Mouse (Mus musculus): ENCODE measurements around the gene Gng4. TPM values are rescaled to one million over a fixed set of nuclear protein-coding genes. Genes with fewer than 3 reads are reported as not detected.
A peak's percentile ranks its signal among the peaks of the same experiment; 100 is the strongest.

Gng4 gene
- polyA plus RNA-seq, 1 experiment: 1.4 TPM

GRCm38 (mm10) chr13:13845021-13845420 lies 61.2 kb downstream of the Gng4 start:
- TF ChIP-seq POLR2A (IDR thresholded peaks at IDR 0.05; ENCODE audit: low read depth, low read length) (no peak), CTCF (conservative IDR thresholded peaks at IDR 0.05; ENCODE audit: insufficient read depth, insufficient read length, low read depth, low read length) (no peak)
- WGBS: 54% methylated on average over 4 of the region's 4 CpGs
- DNase-seq: no peak
- H3K27ac ChIP-seq (ENCODE audit: insufficient read depth, low read depth, low read length): no peak overlapping the region
- H3K27me3 ChIP-seq (replicated peaks; ENCODE audit: control insufficient read depth, insufficient read depth, low read length): no peaks in the 10 kb centered on the region
- H3K4me3 ChIP-seq (ENCODE audit: insufficient read depth, low read depth, low read length): no peak overlapping the region
- H3K4me1 ChIP-seq (ENCODE audit: control insufficient read depth, insufficient read depth, low read length): no peaks in the 10 kb centered on the region
- H3K36me3 ChIP-seq (ENCODE audit: control insufficient read depth, insufficient read depth, low read length): no peaks in the 10 kb centered on the region

GRCm38 (mm10) chr13:13847075-13847599 lies 63.3 kb downstream of the Gng4 start:
- WGBS: 78% methylated on average over 3 of the region's 3 CpGs
- no peak overlapping the region for H3K4me3 ChIP-seq (ENCODE audit: insufficient read depth, low read depth, low read length)
- DNase-seq: no peak
- H3K27me3 ChIP-seq (replicated peaks; ENCODE audit: control insufficient read depth, insufficient read depth, low read length): no peaks in the 10 kb centered on the region
- TF ChIP-seq POLR2A (IDR thresholded peaks at IDR 0.05; ENCODE audit: low read depth, low read length) (no peak), CTCF (conservative IDR thresholded peaks at IDR 0.05; ENCODE audit: insufficient read depth, insufficient read length, low read depth, low read length) (no peak)
- H3K27ac ChIP-seq (ENCODE audit: insufficient read depth, low read depth, low read length): no peak overlapping the region
- no peaks in the 10 kb centered on the region for H3K4me1 ChIP-seq (ENCODE audit: control insufficient read depth, insufficient read depth, low read length)
- no peaks in the 10 kb centered on the region for H3K36me3 ChIP-seq (ENCODE audit: control insufficient read depth, insufficient read depth, low read length)

- H3K4me3 ChIP-seq (ENCODE audit: insufficient read depth, low read depth, low read length): no peak overlapping the region
- H3K36me3 ChIP-seq (ENCODE audit: control insufficient read depth, insufficient read depth, low read length): no peaks in the 10 kb centered on the region
- TF ChIP-seq POLR2A (IDR thresholded peaks at IDR 0.05; ENCODE audit: low read depth, low read length): no peak
- no peaks in the 10 kb centered on the region for H3K27me3 ChIP-seq (replicated peaks; ENCODE audit: control insufficient read depth, insufficient read depth, low read length)
- H3K4me1 ChIP-seq (ENCODE audit: control insufficient read depth, insufficient read depth, low read length): no peaks in the 10 kb centered on the region
- 58% methylated on average over 4 of the region's 4 CpGs for WGBS
- H3K27ac ChIP-seq (ENCODE audit: insufficient read depth, low read depth, low read length): no peak overlapping the region
- DNase-seq: no peak
Observed at GRCm38 (mm10) chr13:13857190-13857589, 73.3 kb downstream of the Gng4 start.

- H3K4me1 ChIP-seq (ENCODE audit: control insufficient read depth, insufficient read depth, low read length): no peaks in the 10 kb centered on the region
- peak overlapping the region; percentile 29; the same call in 1 of the 2 replicates for H3K4me3 ChIP-seq (ENCODE audit: insufficient read depth, low read depth, low read length)
- no peak for TF ChIP-seq CTCF (conservative IDR thresholded peaks at IDR 0.05; ENCODE audit: insufficient read depth, insufficient read length, low read depth, low read length)
- no peak for TF ChIP-seq POLR2A (IDR thresholded peaks at IDR 0.05; ENCODE audit: low read depth, low read length)
- 55% methylated on average over 11 of the region's 11 CpGs for WGBS
- H3K27me3 ChIP-seq (replicated peaks; ENCODE audit: control insufficient read depth, insufficient read depth, low read length): no peaks in the 10 kb centered on the region
- DNase-seq: peak; percentile 36
- peak overlapping the region; percentile 53; the same call in 1 of the 2 replicates for H3K27ac ChIP-seq (ENCODE audit: insufficient read depth, low read depth, low read length)
- H3K36me3 ChIP-seq (ENCODE audit: control insufficient read depth, insufficient read depth, low read length): no peaks in the 10 kb centered on the region
Observed at GRCm38 (mm10) chr13:13862346-13862745, 78.5 kb downstream of the Gng4 start.

GRCm38 (mm10) chr13:13862941-13863340 lies 79.1 kb downstream of the Gng4 start:
- H3K4me1 ChIP-seq (ENCODE audit: control insufficient read depth, insufficient read depth, low read length): no peaks in the 10 kb centered on the region
- no peaks in the 10 kb centered on the region for H3K27me3 ChIP-seq (replicated peaks; ENCODE audit: control insufficient read depth, insufficient read depth, low read length)
- peak overlapping the region; percentile 53; the same call in 1 of the 2 replicates for H3K27ac ChIP-seq (ENCODE audit: insufficient read depth, low read depth, low read length)
- no peaks in the 10 kb centered on the region for H3K36me3 ChIP-seq (ENCODE audit: control insufficient read depth, insufficient read depth, low read length)
- 24% methylated on average over 6 of the region's 6 CpGs for WGBS
- no peak overlapping the region for H3K4me3 ChIP-seq (ENCODE audit: insufficient read depth, low read depth, low read length)
- peak; percentile 63 for DNase-seq
- TF ChIP-seq CTCF (conservative IDR thresholded peaks at IDR 0.05; ENCODE audit: insufficient read depth, insufficient read length, low read depth, low read length) (no peak), POLR2A (IDR thresholded peaks at IDR 0.05; ENCODE audit: low read depth, low read length) (no peak)

GRCm38 (mm10) chr13:13866339-13866738 lies 82.5 kb downstream of the Gng4 start:
- Histone ChIP-seq H3K27me3 (replicated peaks; ENCODE audit: control insufficient read depth, insufficient read depth, low read length) (no peaks in the 10 kb centered on the region), H3K27ac (ENCODE audit: insufficient read depth, low read depth, low read length) (no peak overlapping the region), H3K36me3 (ENCODE audit: control insufficient read depth, insufficient read depth, low read length) (no peaks in the 10 kb centered on the region), H3K4me1 (ENCODE audit: control insufficient read depth, insufficient read depth, low read length) (no peaks in the 10 kb centered on the region), H3K4me3 (ENCODE audit: insufficient read depth, low read depth, low read length) (no peak overlapping the region)
- DNase-seq: no peak
- WGBS: 69% methylated on average over 2 of the region's 2 CpGs
- TF ChIP-seq POLR2A (IDR thresholded peaks at IDR 0.05; ENCODE audit: low read depth, low read length) (no peak), CTCF (conservative IDR thresholded peaks at IDR 0.05; ENCODE audit: insufficient read depth, insufficient read length, low read depth, low read length) (no peak)

GRCm38 (mm10) chr13:13867078-13867759 lies 83.4 kb downstream of the Gng4 start:
- TF ChIP-seq CTCF (conservative IDR thresholded peaks at IDR 0.05; ENCODE audit: insufficient read depth, insufficient read length, low read depth, low read length) (no peak), POLR2A (IDR thresholded peaks at IDR 0.05; ENCODE audit: low read depth, low read length) (no peak)
- Histone ChIP-seq H3K4me1 (ENCODE audit: control insufficient read depth, insufficient read depth, low read length) (no peaks in the 10 kb centered on the region), H3K27me3 (replicated peaks; ENCODE audit: control insufficient read depth, insufficient read depth, low read length) (no peaks in the 10 kb centered on the region), H3K4me3 (ENCODE audit: insufficient read depth, low read depth, low read length) (no peak overlapping the region), H3K27ac (ENCODE audit: insufficient read depth, low read depth, low read length) (no peak overlapping the region), H3K36me3 (ENCODE audit: control insufficient read depth, insufficient read depth, low read length) (no peaks in the 10 kb centered on the region)
- 86% methylated on average over 2 of the region's 2 CpGs for WGBS
- peak; percentile 47 for DNase-seq

Data from kidney, adult 2 months (tissue).